In genomic region chr2:179729002-179729401, GRCm38 (mm10) we compare ENCODE assay signal across 8 mouse cellular contexts.
DNase-seq lines count a peak whose midpoint lies in the region; ATAC-seq and TF ChIP-seq lines count a peak whose summit lies in the region.

No protein-coding gene starts in this region.

- no peaks in the 10 kb centered on the region for H3K27me3 ChIP-seq in forebrain, embryonic 14.5 days (replicated peaks; ENCODE audit: control insufficient read depth, insufficient read depth, low read length)
- H3K27me3 ChIP-seq in forebrain, embryonic 12.5 days, result no peaks in the 10 kb centered on the region

- TF ChIP-seq CTCF in lung, adult 2 months (IDR thresholded peaks at IDR 0.05; ENCODE audit: insufficient read depth, low read length), result peak; percentile 50; the same call in 1 of the 2 replicates
- peak; percentile 73 for TF ChIP-seq CTCF in brain, embryonic 14.5 days (IDR thresholded peaks at IDR 0.05; ENCODE audit: borderline replicate concordance, extremely low read depth, insufficient read depth, insufficient read length)
- peak; percentile 35; the same call in 1 of the 2 replicates for TF ChIP-seq CTCF in olfactory bulb, adult 2 months (IDR thresholded peaks at IDR 0.05; ENCODE audit: insufficient read depth, low read depth, low read length)

- 53% methylated on average over 8 of the region's 8 CpGs for WGBS in forebrain, embryonic 14.5 days
- 50% methylated on average over 8 of the region's 8 CpGs for whole genome bisulfite sequencing in forebrain, embryonic 12.5 days
- WGBS in lung, adult 2 months, result 46% methylated on average over 8 of the region's 8 CpGs
- 64% methylated on average over 8 of the region's 8 CpGs for WGBS in olfactory bulb, adult 2 months

- H3K9me3 ChIP-seq in forebrain, embryonic 14.5 days (replicated peaks; ENCODE audit: control insufficient read depth, low read length), result no peaks in the 10 kb centered on the region
- no peaks in the 10 kb centered on the region for H3K9me3 ChIP-seq in forebrain, embryonic 12.5 days

- H3K4me1 ChIP-seq in forebrain, embryonic 14.5 days (ENCODE audit: control insufficient read depth, insufficient read depth, low read length), result peaks cover 8% of the 10 kb centered on the region; the same call in 1 of the 2 replicates
- H3K4me1 ChIP-seq in forebrain, embryonic 12.5 days, result peaks cover 21% of the 10 kb centered on the region
- no peaks in the 10 kb centered on the region for H3K4me1 ChIP-seq in lung, adult 2 months (ENCODE audit: control insufficient read depth, insufficient read depth, low read length)
- peaks cover 22% of the 10 kb centered on the region for H3K4me1 ChIP-seq in olfactory bulb, adult 2 months (ENCODE audit: control insufficient read depth, insufficient read depth, low read length)

- no peak overlapping the region for H3K27ac ChIP-seq in forebrain, embryonic 14.5 days (ENCODE audit: low read depth, low read length)
- no peak overlapping the region for H3K27ac ChIP-seq in forebrain, embryonic 12.5 days
- no peak overlapping the region for H3K27ac ChIP-seq in olfactory bulb, adult 2 months (ENCODE audit: insufficient read depth, low read depth, low read length)

- ATAC-seq in forebrain, embryonic 14.5 days, result no peak
- ATAC-seq in forebrain, embryonic 12.5 days (ENCODE audit: low FRiP score), result no peak

- no peak overlapping the region for H3K4me2 ChIP-seq in forebrain, embryonic 14.5 days (ENCODE audit: low read length)
- no peak overlapping the region for H3K4me2 ChIP-seq in forebrain, embryonic 12.5 days

- no peaks in the 10 kb centered on the region for H3K36me3 ChIP-seq in forebrain, embryonic 14.5 days (ENCODE audit: control insufficient read depth, insufficient read depth, low read length)
- no peaks in the 10 kb centered on the region for H3K36me3 ChIP-seq in forebrain, embryonic 12.5 days (replicated peaks)

- no peak for TF ChIP-seq POLR2A in lung, adult 2 months (IDR thresholded peaks at IDR 0.05; ENCODE audit: borderline replicate concordance, extremely low read depth, low read depth, low read length)
- TF ChIP-seq POLR2A in brain, embryonic 14.5 days (IDR thresholded peaks at IDR 0.05; ENCODE audit: borderline replicate concordance, extremely low read depth, insufficient read depth, insufficient read length, poor library complexity, severe bottlenecking), result no peak
- TF ChIP-seq POLR2A in olfactory bulb, adult 2 months (IDR thresholded peaks at IDR 0.05; ENCODE audit: insufficient read depth, low read depth, low read length), result no peak

- H3K4me3 ChIP-seq in forebrain, embryonic 14.5 days (ENCODE audit: low read depth, low read length), result no peak overlapping the region
- no peak overlapping the region for H3K4me3 ChIP-seq in forebrain, embryonic 12.5 days (replicated peaks)
- H3K4me3 ChIP-seq in lung, adult 2 months (replicated peaks; ENCODE audit: extremely low read depth, low read depth, low read length), result no peak overlapping the region
- H3K4me3 ChIP-seq in olfactory bulb, adult 2 months (ENCODE audit: insufficient read depth, low read depth, low read length), result no peak overlapping the region

- no peak overlapping the region for H3K9ac ChIP-seq in forebrain, embryonic 14.5 days (ENCODE audit: low read length)
- no peak overlapping the region for H3K9ac ChIP-seq in forebrain, embryonic 12.5 days

- DNase-seq in forebrain, embryonic 14.5 days (ENCODE audit: low spot score), result peak; percentile 22
- DNase-seq in lung, adult 2 months, result peak; percentile 5
- no peak for DNase-seq in lung, adult 18-20 months
- no peak for DNase-seq in brain, embryonic 14.5 days (ENCODE audit: low read depth)
- DNase-seq in left cerebral cortex, adult 8-10 months (ENCODE audit: low spot score in 2 of 2), result no peak
- no peak for DNase-seq in ovary, adult 18-20 months (ENCODE audit: low spot score)

Comparison
In these comparisons a context has a peak if more than half of its experiments do, and no peak if none do; other contexts are left out.
1. DNase-seq: peak in forebrain, embryonic 14.5 days (single experiment) and lung, adult 2 months (single experiment); none in lung, adult 18-20 months (0 of 2), brain, embryonic 14.5 days (single experiment), left cerebral cortex, adult 8-10 months (0 of 2) and ovary, adult 18-20 months (single experiment).
2. Peak in every context shown above with its lines, with median percentiles within 50 percentile points of each other: CTCF ChIP-seq.